Mouse (Mus musculus) testis, adult 2 months (tissue): ENCODE data around the gene Mettl1. TPM values are rescaled to one million over a fixed set of nuclear protein-coding genes. Genes with fewer than 3 reads are reported as not detected.

Source experiments
- H3K27ac ChIP-seq: fragments of 200-500 bp; 2 replicates; pipeline ENCODE4 v1.5.1; 2012; ENCODE audit warnings: low read depth, low read length; ENCODE audit not compliant: control insufficient read depth, insufficient read depth
- H3K27me3 ChIP-seq: fragments of 200-500 bp; 2 replicates; pipeline ENCODE4 v1.6.1; 2012; ENCODE audit warnings: mild to moderate bottlenecking, low read length, moderate library complexity; ENCODE audit not compliant: control insufficient read depth, insufficient read depth
- H3K36me3 ChIP-seq: fragments of 200-500 bp; 2 replicates; pipeline ENCODE4 v1.6.1; 2012; ENCODE audit warnings: mild to moderate bottlenecking, low read length; ENCODE audit not compliant: control insufficient read depth, insufficient read depth
- H3K4me1 ChIP-seq: fragments of 200-500 bp; 2 replicates; pipeline ENCODE4 v1.6.1; 2012; ENCODE audit warnings: low read length; ENCODE audit not compliant: control insufficient read depth, insufficient read depth
- H3K4me3 ChIP-seq: fragments of 200-500 bp; 2 replicates; pipeline ENCODE4 v1.5.1; 2012; ENCODE audit warnings: low read depth, mild to moderate bottlenecking, low read length, moderate library complexity, mixed read lengths; ENCODE audit not compliant: control insufficient read depth
- CTCF ChIP-seq: fragments of 200-500 bp; IDR thresholded peaks from 2 replicates; pipeline ENCODE4 v1.5.1; 2012; ENCODE audit warnings: low read depth, mild to moderate bottlenecking, inconsistent platforms, low read length, moderate library complexity; ENCODE audit not compliant: control insufficient read depth, insufficient read depth, insufficient replicate concordance
- POLR2A ChIP-seq: fragments of 200-500 bp; IDR thresholded peaks from 2 replicates; pipeline ENCODE4 v1.6.1; 2012; ENCODE audit warnings: low read depth, mild to moderate bottlenecking, inconsistent platforms, low read length, moderate library complexity; ENCODE audit not compliant: control insufficient read depth
- polyA plus RNA-seq: library from polyadenylated mRNA; depleted of rRNA; stranded (reverse); fragments of >200 nt; gene quantifications from 2 replicates; pipeline ENCODE4 v1.2.3, GENCODE M21; 2012

Gene Mettl1
- polyA plus RNA-seq, 1 experiment = 9.4 TPM

DNA sequence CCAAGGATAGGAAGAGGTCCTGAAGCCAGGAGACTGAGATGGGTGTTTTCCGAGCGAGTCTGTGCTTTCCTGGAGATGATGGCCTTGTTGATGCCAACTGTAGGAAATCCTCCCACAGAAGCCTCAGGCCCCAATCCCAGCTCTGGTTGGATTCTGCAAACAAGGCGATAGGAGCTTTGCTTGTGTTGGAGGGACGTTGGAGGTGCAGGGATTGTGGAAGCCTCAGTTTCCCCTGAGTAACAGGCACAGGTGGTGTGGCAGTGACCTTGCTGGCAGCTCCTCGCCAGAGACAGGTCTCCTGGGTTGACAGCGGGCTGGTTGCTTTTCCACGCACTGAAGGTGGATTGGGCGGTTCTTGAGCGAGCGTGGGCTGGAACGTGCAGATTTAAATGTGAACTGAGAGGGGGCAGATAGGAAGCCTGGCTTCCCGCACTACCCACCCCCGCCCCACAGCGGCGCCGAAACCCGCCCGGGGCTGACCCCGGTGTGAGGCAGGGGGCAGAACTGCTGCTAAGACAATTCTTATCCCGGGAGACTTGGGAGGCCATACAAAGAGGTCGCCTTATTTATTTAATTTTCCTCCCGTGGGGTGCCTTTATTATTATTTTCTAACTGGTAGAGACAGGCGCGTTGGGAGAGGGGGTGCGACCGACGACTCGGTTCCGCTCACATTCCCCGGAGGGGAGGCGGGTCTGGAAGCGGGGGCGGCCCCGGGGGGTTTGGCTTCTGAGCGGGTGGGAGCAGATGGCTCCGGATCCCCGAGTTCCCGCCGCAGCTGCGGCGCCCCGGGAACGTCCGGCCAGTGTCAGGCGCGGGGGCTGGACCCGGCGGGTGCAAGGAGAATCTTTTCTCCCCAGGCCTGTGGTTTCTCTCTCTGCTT is 39.9 kb downstream of the Mettl1 start:
- Histone ChIP-seq H3K4me1 (peaks cover 18% of the 10 kb centered on the region), H3K27ac (no peak overlapping the region; the same call in 1 of the 2 replicates), H3K36me3 (no peaks in the 10 kb centered on the region), H3K4me3 (peak overlapping the region; percentile 17; the same call in 1 of the 2 replicates), H3K27me3 (peaks cover 5% of the 10 kb centered on the region)
- TF ChIP-seq POLR2A = no peak
- no peak for TF ChIP-seq CTCF

DNA sequence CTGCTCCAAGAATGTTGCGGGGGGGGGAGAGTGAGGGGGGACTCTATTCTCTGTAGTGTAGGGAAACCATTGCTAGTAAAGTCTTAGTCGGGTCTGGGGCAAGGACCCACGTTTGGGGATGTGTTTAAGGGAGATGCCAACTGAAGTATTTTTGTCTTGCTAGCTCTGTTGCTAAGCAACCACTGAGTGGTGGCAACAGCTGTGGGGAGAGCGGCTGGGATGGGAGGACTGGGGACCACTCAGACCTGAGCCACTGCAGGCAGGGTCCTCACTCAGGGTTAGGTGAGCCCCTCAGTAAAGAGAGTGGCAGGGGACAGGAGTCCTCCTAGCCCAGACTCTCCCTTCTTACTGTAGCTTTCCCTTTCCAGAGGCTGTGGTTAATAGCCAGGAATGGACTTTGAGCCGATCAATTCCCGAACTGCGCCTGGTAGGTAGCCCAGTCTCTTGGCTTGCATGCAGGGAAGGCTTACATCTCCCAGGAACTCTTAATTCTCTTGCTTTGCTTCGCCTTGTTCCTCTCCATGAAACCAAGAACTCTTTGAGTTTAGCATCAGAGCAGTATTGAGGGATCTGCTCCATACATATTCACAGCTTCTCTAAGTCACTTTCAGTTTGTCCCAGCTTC is 40.9 kb downstream of the Mettl1 start:
- H3K4me3 ChIP-seq = no peak overlapping the region
- H3K4me1 ChIP-seq = peaks cover 17% of the 10 kb centered on the region
- no peaks in the 10 kb centered on the region for H3K36me3 ChIP-seq
- TF ChIP-seq POLR2A (no peak), CTCF (no peak)
- H3K27me3 ChIP-seq = peaks cover 5% of the 10 kb centered on the region
- no peak overlapping the region for H3K27ac ChIP-seq

DNA sequence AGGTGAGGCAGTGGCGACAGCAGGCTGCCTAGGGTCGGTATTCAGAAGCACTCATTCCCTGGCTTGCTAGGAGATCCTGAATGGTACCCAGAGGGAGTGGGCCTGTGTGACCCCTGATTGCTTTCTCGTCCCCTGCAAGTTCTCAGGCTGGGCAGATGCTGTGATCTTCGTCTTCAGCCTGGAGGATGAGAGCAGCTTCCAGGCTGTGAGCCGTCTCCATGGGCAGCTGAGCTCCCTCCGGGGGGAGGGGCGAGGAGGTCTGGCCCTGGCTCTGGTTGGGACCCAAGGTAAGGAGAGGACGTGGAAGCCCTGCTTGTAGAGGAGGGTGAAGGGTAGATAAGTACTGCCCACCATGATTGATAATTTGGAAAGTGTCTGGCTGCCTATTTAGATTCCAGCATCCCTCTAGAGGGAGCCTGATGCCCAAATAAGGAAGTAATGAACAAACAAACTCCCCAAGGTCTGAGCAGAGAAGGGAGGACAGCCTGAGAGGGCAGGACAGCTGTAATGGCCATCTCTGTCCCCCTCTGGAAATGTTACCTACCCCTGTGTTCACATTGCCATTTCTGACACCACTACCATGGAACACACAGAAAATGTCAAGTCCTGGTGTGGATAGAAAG is 42.2 kb downstream of the Mettl1 start:
- TF ChIP-seq POLR2A (no peak), CTCF (no peak)
- Histone ChIP-seq H3K27me3 (peaks cover 5% of the 10 kb centered on the region), H3K4me1 (peaks cover 16% of the 10 kb centered on the region), H3K36me3 (no peaks in the 10 kb centered on the region), H3K4me3 (no peak overlapping the region), H3K27ac (peak overlapping the region; percentile 15; the same call in 1 of the 2 replicates)

DNA sequence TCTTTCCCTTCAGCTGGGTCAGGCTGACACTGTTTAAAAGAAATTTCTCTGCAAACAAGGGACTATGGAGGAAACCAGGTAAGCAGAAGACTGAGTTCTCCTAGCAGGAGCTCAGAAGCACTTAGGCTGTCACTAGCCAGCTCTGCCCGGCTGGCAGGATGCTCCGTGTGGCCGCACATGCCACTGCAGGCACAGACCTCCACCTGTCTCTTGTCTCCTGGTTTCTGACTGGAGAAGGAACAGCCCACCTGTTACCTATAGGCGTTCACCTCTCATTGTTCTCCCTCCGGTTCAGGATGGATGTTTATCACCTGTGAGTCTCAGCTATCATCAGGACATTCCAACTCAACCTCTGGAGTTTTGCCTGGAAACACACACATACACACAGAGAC is 42.7 kb downstream of the Mettl1 start:
- Histone ChIP-seq H3K4me3 (no peak overlapping the region), H3K27me3 (peaks cover 5% of the 10 kb centered on the region)
- TF ChIP-seq POLR2A (no peak), CTCF (no peak)

DNA sequence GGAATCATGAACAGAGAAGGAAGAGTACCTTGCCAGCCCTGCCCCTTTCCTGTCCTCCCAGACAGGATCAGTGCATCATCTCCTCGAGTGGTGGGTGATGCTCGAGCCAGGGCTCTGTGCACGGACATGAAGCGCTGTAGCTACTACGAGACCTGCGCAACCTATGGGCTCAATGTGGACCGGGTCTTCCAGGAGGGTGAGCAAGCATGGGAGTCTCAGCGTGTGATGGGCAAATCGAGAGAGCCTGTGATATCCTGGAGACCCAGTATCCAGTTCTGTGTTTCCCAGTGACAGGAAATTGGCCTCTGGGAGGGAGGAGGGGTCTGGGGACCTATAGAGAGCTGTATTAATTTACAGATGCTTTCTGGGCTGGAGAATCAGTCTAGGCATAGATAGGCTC is 43.8 kb downstream of the Mettl1 start:
- no peak overlapping the region for H3K4me3 ChIP-seq
- no peak for TF ChIP-seq CTCF
- no peak for TF ChIP-seq POLR2A
- H3K4me1 ChIP-seq = peaks cover 12% of the 10 kb centered on the region
- H3K27ac ChIP-seq = no peak overlapping the region
- H3K36me3 ChIP-seq = no peaks in the 10 kb centered on the region
- H3K27me3 ChIP-seq = peaks cover 1% of the 10 kb centered on the region; the same call in 1 of the 2 replicates

More for the DNA sequence above, 42.7 kb downstream of the Mettl1 start:
- Histone ChIP-seq H3K4me1 (peaks cover 16% of the 10 kb centered on the region), H3K27ac (no peak overlapping the region), H3K36me3 (no peaks in the 10 kb centered on the region)

DNA sequence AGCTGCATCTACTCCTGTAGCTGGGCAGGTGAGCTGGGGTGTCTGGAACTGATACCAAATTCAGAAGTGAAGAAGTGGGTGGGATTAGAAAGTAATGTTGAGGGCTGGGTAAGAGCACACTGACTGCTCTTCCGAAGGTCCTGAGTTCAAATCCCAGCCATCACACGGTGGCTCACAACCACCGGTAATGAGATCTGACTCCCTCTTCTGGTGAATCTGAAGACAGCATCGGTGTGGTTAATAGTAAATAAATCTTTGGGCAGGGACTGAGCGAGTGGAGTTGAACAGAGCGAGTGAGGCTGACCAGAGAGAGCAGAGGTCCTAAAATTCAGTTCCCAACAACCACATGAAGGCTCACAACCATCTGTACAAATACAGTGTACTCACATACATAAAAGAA is 44.4 kb downstream of the Mettl1 start:
- H3K27ac ChIP-seq = no peak overlapping the region
- no peaks in the 10 kb centered on the region for H3K27me3 ChIP-seq
- TF ChIP-seq POLR2A (no peak), CTCF (no peak)
- H3K36me3 ChIP-seq = no peaks in the 10 kb centered on the region
- no peak overlapping the region for H3K4me3 ChIP-seq
- peaks cover 14% of the 10 kb centered on the region for H3K4me1 ChIP-seq
